Mouse (Mus musculus): ENCODE data around the gene Trmt112. TPM values are rescaled to one million over a fixed set of nuclear protein-coding genes. Genes with fewer than 3 reads are reported as not detected.

The Trmt112 gene
- polyA plus RNA-seq, 1 experiment = 124 TPM

DNA sequence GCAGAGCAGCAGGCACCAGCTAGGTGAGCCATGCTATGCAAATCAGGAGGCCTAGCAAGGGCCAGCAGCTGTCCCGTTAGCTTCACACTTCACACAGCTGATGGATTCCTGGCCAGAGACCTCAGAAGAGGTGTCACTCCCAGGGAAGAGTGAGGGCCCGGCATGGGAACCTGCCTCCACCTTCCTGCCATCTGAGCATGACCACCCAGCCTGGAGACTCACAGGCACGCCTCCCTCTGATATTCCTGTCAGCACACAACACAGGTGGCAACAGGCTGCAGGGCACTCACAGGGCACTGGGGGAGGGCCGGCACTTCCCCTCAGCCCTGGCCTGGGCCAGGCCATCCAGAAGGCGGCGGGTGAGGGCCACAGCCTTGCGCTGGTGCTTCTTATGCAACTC is 45.9 kb downstream of the Trmt112 start:
- no peak overlapping the region for H3K4me3 ChIP-seq (replicated peaks; ENCODE audit: insufficient read depth, low read depth, low read length)
- TF ChIP-seq CTCF (IDR thresholded peaks at IDR 0.05; ENCODE audit: borderline replicate concordance, insufficient read depth, low read depth, low read length) (no peak), POLR2A (IDR thresholded peaks at IDR 0.05; ENCODE audit: borderline replicate concordance, insufficient read depth, low read length) (no peak)
- peaks cover 6% of the 10 kb centered on the region; the same call in 1 of the 2 replicates for H3K4me1 ChIP-seq (ENCODE audit: control insufficient read depth, insufficient read depth, low read length)
- 67% methylated on average over 7 of the region's 7 CpGs for WGBS
- H3K27me3 ChIP-seq (ENCODE audit: control insufficient read depth, insufficient read depth, low read length) = no peaks in the 10 kb centered on the region
- no peak overlapping the region for H3K27ac ChIP-seq (ENCODE audit: insufficient read depth, low read length)
- DNase-seq = no peak

DNA sequence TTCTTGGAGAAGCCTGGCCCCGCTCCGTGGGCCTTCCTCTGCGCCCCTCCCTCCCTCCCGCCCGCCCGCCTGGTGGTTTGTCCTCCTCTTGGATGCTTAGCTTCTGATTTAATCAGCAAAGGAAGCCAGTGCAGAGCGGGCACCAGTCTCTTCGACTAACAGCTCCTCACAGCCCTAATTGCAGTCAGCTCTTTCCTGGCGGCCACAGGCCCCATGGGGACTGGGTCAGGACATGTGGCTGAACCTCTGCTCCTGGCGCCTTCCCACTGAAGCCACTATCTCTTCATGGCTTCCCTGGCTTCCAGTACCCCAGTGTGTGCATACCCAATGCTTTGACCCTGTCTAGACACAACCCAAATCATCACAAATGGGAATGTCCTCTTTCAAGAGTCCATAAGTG is 47.0 kb downstream of the Trmt112 start:
- Histone ChIP-seq H3K4me1 (ENCODE audit: control insufficient read depth, insufficient read depth, low read length) (peaks cover 6% of the 10 kb centered on the region; the same call in 1 of the 2 replicates), H3K4me3 (replicated peaks; ENCODE audit: insufficient read depth, low read depth, low read length) (no peak overlapping the region), H3K27me3 (ENCODE audit: control insufficient read depth, insufficient read depth, low read length) (no peaks in the 10 kb centered on the region), H3K27ac (ENCODE audit: insufficient read depth, low read length) (no peak overlapping the region)
- TF ChIP-seq CTCF (IDR thresholded peaks at IDR 0.05; ENCODE audit: borderline replicate concordance, insufficient read depth, low read depth, low read length) (no peak), POLR2A (IDR thresholded peaks at IDR 0.05; ENCODE audit: borderline replicate concordance, insufficient read depth, low read length) (no peak)
- no peak for DNase-seq
- WGBS = 58% methylated on average over 10 of the region's 10 CpGs

Other genes with a start within 250 kb of the Trmt112 start
- 26.3 and 28.7 TPM in 2 replicates for gene Rps6ka4, start 69.1 kb upstream of the Trmt112 start, polyA plus RNA-seq (2012; rRNA removed)
- 1.7 and 2.1 TPM in 2 replicates for gene Ccdc88b, start 51.5 kb upstream of the Trmt112 start, polyA plus RNA-seq (2012; rRNA removed)
- 500 and 537 TPM in 2 replicates for gene Prdx5, start 408 bp downstream of the Trmt112 start, polyA plus RNA-seq (2012; rRNA removed)
- gene Esrra, start 12.1 kb downstream of the Trmt112 start, polyA plus RNA-seq (2012; rRNA removed) = 95.3 and 103 TPM in 2 replicates
- gene Catsperz, start 15.7 kb downstream of the Trmt112 start, polyA plus RNA-seq (2012; rRNA removed) = 2.8 and 3.2 TPM in 2 replicates
- 5.8 and 5.9 TPM in 2 replicates for gene Kcnk4, start 24.8 kb downstream of the Trmt112 start, polyA plus RNA-seq (2012; rRNA removed)
- gene Bad, start 32.2 kb downstream of the Trmt112 start, polyA plus RNA-seq (2012; rRNA removed) = 71.6 and 73.8 TPM in 2 replicates
- 125 and 127 TPM in 2 replicates for gene Gpr137, start 32.8 kb downstream of the Trmt112 start, polyA plus RNA-seq (2012; rRNA removed)
- 50.1 and 51.7 TPM in 2 replicates for gene Ppp1r14b, start 65.3 kb downstream of the Trmt112 start, polyA plus RNA-seq (2012; rRNA removed)
- gene Plcb3, start 66.8 kb downstream of the Trmt112 start, polyA plus RNA-seq (2012; rRNA removed) = 53.2 and 57.6 TPM in 2 replicates
- gene Fkbp2, start 70.8 kb downstream of the Trmt112 start, polyA plus RNA-seq (2012; rRNA removed) = 214 and 257 TPM in 2 replicates
- gene Vegfb, start 78.0 kb downstream of the Trmt112 start, polyA plus RNA-seq (2012; rRNA removed) = 90.4 and 100.0 TPM in 2 replicates
- 63.6 and 66.4 TPM in 2 replicates for gene Dnajc4, start 82.9 kb downstream of the Trmt112 start, polyA plus RNA-seq (2012; rRNA removed)
- gene Nudt22, start 86.4 kb downstream of the Trmt112 start, polyA plus RNA-seq (2012; rRNA removed) = 40.4 and 43.5 TPM in 2 replicates
- 29.6 and 31.3 TPM in 2 replicates for gene Trpt1, start 86.4 kb downstream of the Trmt112 start, polyA plus RNA-seq (2012; rRNA removed)
- gene Fermt3, start 109.8 kb downstream of the Trmt112 start, polyA plus RNA-seq (2012; rRNA removed) = 2.2 and 2.3 TPM in 2 replicates
- 215 and 217 TPM in 2 replicates for gene Stip1, start 130.3 kb downstream of the Trmt112 start, polyA plus RNA-seq (2012; rRNA removed)
- 30.8 and 33.8 TPM in 2 replicates for gene Macrod1, start 147.1 kb downstream of the Trmt112 start, polyA plus RNA-seq (2012; rRNA removed)
- 5.4 and 6.2 TPM in 2 replicates for gene Flrt1, start 196.0 kb downstream of the Trmt112 start, polyA plus RNA-seq (2012; rRNA removed)

Measured in cerebellum, adult 2 months (tissue).